Mouse (Mus musculus) brain, adult 2 months (tissue): ENCODE results near the gene Cd209g.
"Not testable (repeated sequence)": the region's sequence is repeated elsewhere in the genome, so short reads cannot be mapped to it uniquely, and the experiment has no call there.

ENCODE experiments used
- DNase-seq: peaks from one replicate; pipeline ENCODE4 v3.0.0; 2011; ENCODE audit warnings: low read depth, low spot score

The Cd209g gene

DNA sequence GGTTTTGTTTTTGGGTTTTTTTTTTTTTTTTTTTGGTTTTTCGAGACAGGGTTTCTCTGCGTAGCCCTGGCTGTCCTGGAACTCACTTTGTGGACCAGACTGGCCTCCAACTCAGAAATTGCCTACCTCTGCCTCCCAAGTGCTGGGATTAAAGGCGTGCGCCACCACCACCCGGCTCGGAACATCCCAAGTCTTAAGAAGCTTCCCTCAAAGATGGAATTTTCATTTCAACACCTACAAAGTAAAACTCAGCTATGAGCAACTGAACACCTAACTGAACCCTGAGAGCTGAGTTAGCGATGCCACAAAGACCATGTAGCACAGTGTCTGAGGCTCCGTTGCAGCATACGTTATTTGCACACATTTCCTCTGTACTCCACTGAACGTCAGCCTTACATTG lies at the start of gene Cd209g:
Cd209g (plus strand) TSS at position 301 of the 400 bp plus-strand sequence.
- DNase-seq, result no peak

DNA sequence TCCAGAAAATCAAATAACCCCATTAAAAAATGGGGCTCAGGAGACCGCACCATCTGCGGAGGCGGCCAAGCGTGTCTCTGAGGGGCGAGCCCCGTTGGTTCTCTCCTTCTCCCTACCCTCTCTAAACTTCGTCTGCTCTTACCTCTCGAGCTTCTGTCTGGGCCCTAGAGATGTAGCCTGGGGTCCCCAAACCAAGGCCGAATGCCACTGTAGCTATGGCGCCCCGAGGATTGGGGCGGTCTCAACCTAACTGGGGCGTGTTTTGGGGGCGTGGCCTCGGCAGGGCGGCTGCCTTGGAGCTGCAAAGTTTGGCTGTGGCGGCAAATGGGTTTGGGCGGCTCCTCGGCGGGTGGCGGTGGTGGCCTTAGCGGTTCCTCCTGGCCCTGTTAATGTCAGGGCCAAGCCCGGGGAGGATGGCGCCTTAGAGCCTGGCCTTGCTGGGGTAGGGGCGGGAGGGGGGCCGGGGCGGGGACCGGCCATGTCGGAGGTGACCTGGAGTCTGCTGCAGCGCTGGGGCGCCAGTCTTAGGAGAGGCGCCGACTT lies 46.6 kb upstream of the Cd209g start:
- not testable (repeated sequence) for DNase-seq

DNA sequence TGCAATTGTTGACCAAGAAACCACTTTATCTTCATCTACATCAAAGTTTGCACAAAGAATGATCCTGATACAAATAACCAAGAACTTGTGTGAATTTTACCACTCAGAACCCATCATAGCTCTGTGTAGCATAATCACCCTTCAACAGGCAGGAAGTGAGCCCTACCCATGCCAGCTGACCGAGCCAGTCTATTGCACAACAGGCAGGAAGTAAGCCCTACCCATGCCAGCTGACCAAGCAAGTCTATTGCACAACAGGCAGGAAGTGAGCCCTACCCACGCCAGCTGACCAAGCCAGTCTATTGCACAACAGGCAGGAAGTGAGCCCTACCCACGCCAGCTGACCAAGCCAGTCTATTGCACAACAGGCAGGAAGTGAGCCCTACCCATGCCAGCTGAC lies 45.4 kb upstream of the Cd209g start:
- not testable (repeated sequence) for DNase-seq

GRCm38 (mm10) chr8:4105735-4106134 lies 28.2 kb upstream of the Cd209g start, which contains the start of gene Cd209f:
Gene Cd209f (minus strand): TSS chr8:4105835.
- not testable (repeated sequence) for DNase-seq

GRCm38 (mm10) chr8:4139660-4140646 lies 6.1 kb downstream of the Cd209g start:
- peak; percentile 86 for DNase-seq

- DNase-seq, result peak; percentile 27
Measured at GRCm38 (mm10) chr8:4141721-4142120, 7.8 kb downstream of the Cd209g start.

DNA sequence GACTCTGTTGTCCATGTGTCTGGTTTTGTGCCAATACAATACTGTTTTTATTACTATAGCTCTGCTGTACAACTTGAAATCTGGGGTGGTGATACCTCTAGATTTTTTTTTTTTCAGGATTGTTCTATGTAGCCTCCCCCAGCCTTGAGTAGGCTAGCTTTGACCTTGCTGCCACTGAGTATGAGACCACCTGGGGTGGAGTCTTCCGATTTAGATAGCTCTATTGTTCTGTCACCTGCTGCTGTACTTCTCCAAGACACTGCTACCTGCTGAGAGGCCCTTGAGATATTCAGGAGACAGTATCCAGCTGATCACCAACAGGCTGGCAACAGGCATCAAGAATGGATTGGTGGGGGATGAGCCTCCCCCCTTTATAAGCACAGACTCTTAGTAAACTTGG lies 13.4 kb downstream of the Cd209g start:
- no peak for DNase-seq

DNA sequence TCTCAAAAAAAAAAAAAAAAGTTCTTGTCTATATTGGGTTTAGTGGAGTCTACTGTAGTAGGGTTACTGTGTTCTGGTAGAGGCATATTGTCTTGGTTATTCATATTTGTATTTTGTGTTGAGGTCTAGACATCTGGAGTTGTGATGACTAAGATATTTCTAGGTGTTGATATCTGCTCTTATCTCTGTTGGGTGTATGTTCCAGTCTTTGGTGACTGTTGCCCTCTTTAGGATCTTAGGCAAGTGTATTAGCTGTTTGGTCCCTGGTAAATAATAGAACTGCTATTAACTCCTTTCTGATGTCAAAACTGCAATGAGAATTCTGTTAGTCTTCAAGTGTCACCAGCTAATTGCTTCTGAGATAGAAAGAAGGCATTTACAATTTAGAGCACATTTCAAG lies 21.0 kb downstream of the Cd209g start:
- DNase-seq, result no peak

GRCm38 (mm10) chr8:4162786-4163185 lies 28.9 kb downstream of the Cd209g start:
- DNase-seq, result no peak

- no peak for DNase-seq
Measured at GRCm38 (mm10) chr8:4165176-4165851, 31.4 kb downstream of the Cd209g start.

GRCm38 (mm10) chr8:4165852-4166751 lies 32.2 kb downstream of the Cd209g start, which contains the start of gene Evi5l:
Gene Evi5l (plus strand): TSS chr8:4166567.
- peak; percentile 100 for DNase-seq

DNA sequence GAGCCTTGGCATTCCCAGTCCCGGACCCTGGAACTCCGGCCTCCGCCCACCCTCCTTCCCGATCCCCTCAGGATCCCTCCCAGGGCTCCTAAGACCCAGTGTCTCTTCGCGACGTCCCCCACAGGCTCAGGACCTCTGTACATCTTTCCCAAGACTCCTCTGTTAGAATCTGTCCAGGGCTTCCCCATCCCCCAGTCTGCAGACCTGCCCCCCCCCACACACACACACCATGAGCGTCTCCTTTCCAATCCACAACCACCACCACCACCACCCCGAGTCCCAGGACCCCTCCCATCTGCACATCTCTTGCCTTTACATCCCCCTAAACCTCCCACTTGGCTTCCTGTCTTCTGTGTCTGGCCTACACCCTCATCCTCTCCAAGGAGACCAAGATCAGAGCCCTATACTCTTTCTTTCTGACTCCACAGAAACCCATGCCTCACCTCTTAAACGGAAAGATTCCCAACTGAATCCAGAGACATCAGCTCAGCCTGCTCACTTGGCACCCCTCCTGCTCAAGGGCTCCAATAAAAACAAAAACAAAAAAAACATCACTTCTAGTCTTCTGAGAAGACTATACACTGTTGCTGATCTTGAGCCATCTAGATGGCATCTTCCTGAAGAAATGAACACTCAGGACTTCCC lies 33.1 kb downstream of the Cd209g start:
- DNase-seq, result peak; percentile 31

DNA sequence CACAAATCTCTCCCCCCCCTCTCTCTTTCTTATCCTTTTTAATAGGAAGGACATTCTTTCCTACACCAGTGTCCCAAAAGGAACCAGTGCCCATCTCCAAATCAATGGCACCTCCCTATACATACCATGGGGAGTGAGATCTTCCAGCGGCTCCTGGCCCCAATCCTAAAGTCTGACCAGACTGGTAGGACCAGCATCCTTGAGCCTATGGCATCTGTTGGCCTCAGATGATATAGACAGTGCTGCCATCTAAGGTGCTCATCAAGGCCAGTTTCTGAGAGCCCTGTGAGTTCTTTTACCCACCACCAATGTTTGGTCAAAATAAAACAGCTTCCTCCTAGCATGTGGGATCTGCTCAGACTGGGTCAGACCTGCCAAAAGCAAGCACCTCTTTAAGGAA lies 34.0 kb downstream of the Cd209g start:
- DNase-seq, result no peak

DNA sequence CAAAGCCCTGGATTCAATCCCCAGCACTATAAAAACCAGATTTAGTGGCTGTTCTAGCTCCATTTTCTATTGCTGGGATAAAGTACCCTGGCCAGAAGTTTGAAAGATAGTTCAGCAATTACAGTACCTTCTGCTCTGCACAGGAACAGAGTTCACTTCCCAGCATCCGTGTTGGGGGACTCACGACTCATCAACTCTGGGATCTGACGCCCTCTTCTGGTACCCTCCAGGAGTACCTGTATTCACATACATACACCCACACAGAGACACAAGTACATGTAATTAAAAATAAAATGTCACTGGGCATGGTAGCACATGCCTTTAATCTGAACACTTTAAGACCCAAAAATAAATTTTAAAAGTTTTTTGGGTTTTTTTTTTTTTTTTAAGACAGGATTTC lies 38.6 kb downstream of the Cd209g start:
- no peak for DNase-seq

DNA sequence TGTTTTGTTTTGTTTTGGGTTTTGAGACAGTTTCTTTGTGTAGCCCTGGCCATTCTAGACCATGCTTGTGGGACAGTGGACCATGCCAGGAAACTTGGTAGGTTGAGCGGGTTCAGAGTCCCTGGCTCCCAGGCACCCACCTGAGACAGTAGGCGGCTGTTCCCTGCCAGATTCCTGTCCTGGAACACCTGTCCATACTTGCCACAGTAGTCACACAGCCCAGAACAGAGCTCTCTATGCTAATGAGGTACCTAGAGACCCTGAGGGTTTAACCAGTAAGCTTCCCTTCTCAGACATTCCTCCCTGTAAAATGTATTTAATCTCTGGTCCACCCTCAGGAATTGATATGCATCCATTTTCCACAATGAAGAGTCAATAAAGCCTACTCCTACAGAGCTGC lies 40.1 kb downstream of the Cd209g start:
- no peak for DNase-seq

- no peak for DNase-seq
Measured at GRCm38 (mm10) chr8:4183409-4183808, 49.5 kb downstream of the Cd209g start.

- DNase-seq, result no peak
Measured at GRCm38 (mm10) chr8:4186151-4186550, 52.3 kb downstream of the Cd209g start.
